Mouse (Mus musculus) testis, adult 2 months (tissue): ENCODE data around the gene Gm20388. TPM values are rescaled to one million over a fixed set of nuclear protein-coding genes. Genes with fewer than 3 reads are reported as not detected.

Experiments used
- H3K27ac ChIP-seq: fragments of 200-500 bp; 2 replicates; pipeline ENCODE4 v1.5.1; 2012; ENCODE audit warnings: low read depth, low read length; ENCODE audit not compliant: control insufficient read depth, insufficient read depth
- H3K27me3 ChIP-seq: fragments of 200-500 bp; 2 replicates; pipeline ENCODE4 v1.6.1; 2012; ENCODE audit warnings: mild to moderate bottlenecking, low read length, moderate library complexity; ENCODE audit not compliant: control insufficient read depth, insufficient read depth
- H3K36me3 ChIP-seq: fragments of 200-500 bp; 2 replicates; pipeline ENCODE4 v1.6.1; 2012; ENCODE audit warnings: mild to moderate bottlenecking, low read length; ENCODE audit not compliant: control insufficient read depth, insufficient read depth
- H3K4me1 ChIP-seq: fragments of 200-500 bp; 2 replicates; pipeline ENCODE4 v1.6.1; 2012; ENCODE audit warnings: low read length; ENCODE audit not compliant: control insufficient read depth, insufficient read depth
- H3K4me3 ChIP-seq: fragments of 200-500 bp; 2 replicates; pipeline ENCODE4 v1.5.1; 2012; ENCODE audit warnings: low read depth, mild to moderate bottlenecking, low read length, moderate library complexity, mixed read lengths; ENCODE audit not compliant: control insufficient read depth
- CTCF ChIP-seq: fragments of 200-500 bp; IDR thresholded peaks from 2 replicates; pipeline ENCODE4 v1.5.1; 2012; ENCODE audit warnings: low read depth, mild to moderate bottlenecking, inconsistent platforms, low read length, moderate library complexity; ENCODE audit not compliant: control insufficient read depth, insufficient read depth, insufficient replicate concordance
- POLR2A ChIP-seq: fragments of 200-500 bp; IDR thresholded peaks from 2 replicates; pipeline ENCODE4 v1.6.1; 2012; ENCODE audit warnings: low read depth, mild to moderate bottlenecking, inconsistent platforms, low read length, moderate library complexity; ENCODE audit not compliant: control insufficient read depth
- polyA plus RNA-seq: library from polyadenylated mRNA; depleted of rRNA; stranded (reverse); fragments of >200 nt; gene quantifications from 2 replicates; pipeline ENCODE4 v1.2.3, GENCODE M21; 2012

Gene Gm20388
- polyA plus RNA-seq, 1 experiment, result 5.6 TPM

- TF ChIP-seq POLR2A, result no peak
- TF ChIP-seq CTCF, result no peak
- H3K36me3 ChIP-seq, result no peaks in the 10 kb centered on the region
Observed at GRCm38 (mm10) chr8:122764790-122765474, 2854.3 kb downstream of the Gm20388 start.

GRCm38 (mm10) chr8:122766189-122766588 lies 2855.5 kb downstream of the Gm20388 start:
- H3K36me3 ChIP-seq, result no peaks in the 10 kb centered on the region
- H3K4me1 ChIP-seq, result no peaks in the 10 kb centered on the region
- H3K27me3 ChIP-seq, result no peaks in the 10 kb centered on the region
- no peak overlapping the region for H3K4me3 ChIP-seq
- TF ChIP-seq CTCF, result no peak
- no peak for TF ChIP-seq POLR2A
- H3K27ac ChIP-seq, result no peak overlapping the region

More at GRCm38 (mm10) chr8:122764790-122765474, 2854.3 kb downstream of the Gm20388 start:
- no peaks in the 10 kb centered on the region for H3K4me1 ChIP-seq
- no peaks in the 10 kb centered on the region for H3K27me3 ChIP-seq
- no peak overlapping the region for H3K27ac ChIP-seq
- H3K4me3 ChIP-seq, result no peak overlapping the region

- Histone ChIP-seq H3K36me3 (no peaks in the 10 kb centered on the region), H3K27ac (no peak overlapping the region), H3K4me1 (no peaks in the 10 kb centered on the region), H3K27me3 (no peaks in the 10 kb centered on the region), H3K4me3 (no peak overlapping the region)
- TF ChIP-seq CTCF (no peak), POLR2A (no peak)
Observed at GRCm38 (mm10) chr8:122766647-122767200, 2856.1 kb downstream of the Gm20388 start.

- H3K4me3 ChIP-seq, result no peak overlapping the region
- no peak for TF ChIP-seq CTCF
- TF ChIP-seq POLR2A, result no peak
- no peaks in the 10 kb centered on the region for H3K36me3 ChIP-seq
- no peaks in the 10 kb centered on the region for H3K4me1 ChIP-seq
- H3K27me3 ChIP-seq, result no peaks in the 10 kb centered on the region
- H3K27ac ChIP-seq, result no peak overlapping the region
Observed at GRCm38 (mm10) chr8:122767229-122767628, 2856.6 kb downstream of the Gm20388 start.

- Histone ChIP-seq H3K36me3 (no peaks in the 10 kb centered on the region), H3K27ac (no peak overlapping the region), H3K4me3 (no peak overlapping the region), H3K4me1 (no peaks in the 10 kb centered on the region), H3K27me3 (no peaks in the 10 kb centered on the region)
- no peak for TF ChIP-seq CTCF
- no peak for TF ChIP-seq POLR2A
Observed at GRCm38 (mm10) chr8:122769251-122770058, 2858.8 kb downstream of the Gm20388 start.

GRCm38 (mm10) chr8:122772431-122773060 lies 2861.9 kb downstream of the Gm20388 start:
- Histone ChIP-seq H3K27ac (no peak overlapping the region), H3K27me3 (no peaks in the 10 kb centered on the region), H3K36me3 (no peaks in the 10 kb centered on the region), H3K4me1 (peaks cover 5% of the 10 kb centered on the region), H3K4me3 (no peak overlapping the region)
- no peak for TF ChIP-seq POLR2A
- no peak for TF ChIP-seq CTCF
